ENCODE assay signal across 8 mouse cellular contexts in genomic region chr3:107695948-107696881, GRCm38 (mm10). TPM values are rescaled to one million over a fixed set of nuclear protein-coding genes. Genes with fewer than 3 reads are reported as not detected.
DNase-seq lines count a peak whose midpoint lies in the region; ATAC-seq lines count a peak whose summit lies in the region.

TSS of gene Ahcyl1 (minus strand) at chr3:107696560.

- no peaks in the 10 kb centered on the region for H3K27me3 ChIP-seq in heart, embryonic 10.5 days (ENCODE audit: insufficient read depth, poor library complexity, severe bottlenecking)
- no peaks in the 10 kb centered on the region for H3K27me3 ChIP-seq in kidney, embryonic 15.5 days

- H3K9ac ChIP-seq in kidney, embryonic 15.5 days: peak within 1 kb of the TSS; percentile 83

- H3K27ac ChIP-seq in heart, embryonic 10.5 days: peak within 1 kb of the TSS; percentile 96
- peak within 1 kb of the TSS; percentile 94 for H3K27ac ChIP-seq in kidney, embryonic 15.5 days

- peak within 1 kb of the TSS; percentile 93 for H3K4me3 ChIP-seq in heart, embryonic 10.5 days
- peak within 1 kb of the TSS; percentile 66 for H3K4me3 ChIP-seq in kidney, embryonic 15.5 days (replicated peaks)

- peak; percentile 99 for DNase-seq in B cell, adult 2 months
- DNase-seq in brain, adult 2 months (ENCODE audit: low read depth, low spot score): peak; percentile 100
- DNase-seq in heart, embryonic 10.5 days (ENCODE audit: low spot score): peak; percentile 100
- peak; percentile 97 for DNase-seq in liver
- DNase-seq in spleen, postnatal 4 days (ENCODE audit: low spot score in 2 of 2): peak; percentile 98

- WGBS in heart, embryonic 10.5 days: under 1% methylated on average over 93 of the region's 93 CpGs
- WGBS in kidney, embryonic 15.5 days: under 1% methylated on average over 92 of the region's 93 CpGs

- peak; percentile 98 for ATAC-seq in erythroblast, adult 5-6 weeks (replicated peaks; ENCODE audit: low FRiP score, poor library complexity, severe bottlenecking)
- ATAC-seq in kidney, embryonic 15.5 days (replicated peaks; ENCODE audit: low FRiP score): peak; percentile 99
- ATAC-seq in monocyte, adult 5-6 weeks (replicated peaks; ENCODE audit: insufficient number of reproducible peaks, low FRiP score, low TSS enrichment, poor library complexity, severe bottlenecking): peak; percentile 96

- H3K36me3 ChIP-seq in heart, embryonic 10.5 days: no peaks in the 10 kb centered on the region
- H3K36me3 ChIP-seq in kidney, embryonic 15.5 days: no peaks in the 10 kb centered on the region

- H3K9me3 ChIP-seq in heart, embryonic 10.5 days: no peaks in the 10 kb centered on the region
- no peaks in the 10 kb centered on the region for H3K9me3 ChIP-seq in kidney, embryonic 15.5 days (replicated peaks)

- peaks cover 26% of the 10 kb centered on the region for H3K4me1 ChIP-seq in heart, embryonic 10.5 days
- peaks cover 28% of the 10 kb centered on the region for H3K4me1 ChIP-seq in kidney, embryonic 15.5 days

- H3K4me2 ChIP-seq in kidney, embryonic 15.5 days: peak within 1 kb of the TSS; percentile 67

RNA-seq across cellular contexts. Expression of gene Ahcyl1, which starts in this region (rescaled TPM):
- total RNA-seq in erythroblast, adult 5-6 weeks (2015; ENCODE audit: low replicate concordance): 18.2 and 21.7 TPM in 2 replicates
- 9.2 and 20.1 TPM in 2 replicates for total RNA-seq in erythroblast, adult 5-6 weeks (2017; ENCODE audit: low replicate concordance)
- polyA plus RNA-seq in heart, embryonic 10.5 days (2016; fragmentation: Nextera tagmentation; extraction: Ambion mirVana): 62.2 and 71.8 TPM in 2 replicates
- polyA plus RNA-seq in kidney, embryonic 15.5 days (2015; fragmentation: Nextera tagmentation; extraction: Ambion mirVana): 92.7 and 94.5 TPM in 2 replicates
- 42.0 to 72.7 TPM (median 53.6 TPM) in 3 replicates for total RNA-seq in monocyte, adult 5-6 weeks (2017)

Comparison
In these comparisons a context has a peak if more than half of its experiments do, and no peak if none do; other contexts are left out.
1. Peak in every context shown above with its lines: DNase-seq, ATAC-seq, H3K4me3 ChIP-seq and H3K27ac ChIP-seq.